Mouse (Mus musculus): Measurements from ENCODE around the gene Cfdp1. TPM values are rescaled to one million over a fixed set of nuclear protein-coding genes. Genes with fewer than 3 reads are reported as not detected.
A peak's percentile ranks its signal among the peaks of the same experiment; 100 is the strongest.

The Cfdp1 gene
- total and polyA plus RNA-seq, 2 experiments from 2014 or later: 24.9 to 170 TPM

DNA sequence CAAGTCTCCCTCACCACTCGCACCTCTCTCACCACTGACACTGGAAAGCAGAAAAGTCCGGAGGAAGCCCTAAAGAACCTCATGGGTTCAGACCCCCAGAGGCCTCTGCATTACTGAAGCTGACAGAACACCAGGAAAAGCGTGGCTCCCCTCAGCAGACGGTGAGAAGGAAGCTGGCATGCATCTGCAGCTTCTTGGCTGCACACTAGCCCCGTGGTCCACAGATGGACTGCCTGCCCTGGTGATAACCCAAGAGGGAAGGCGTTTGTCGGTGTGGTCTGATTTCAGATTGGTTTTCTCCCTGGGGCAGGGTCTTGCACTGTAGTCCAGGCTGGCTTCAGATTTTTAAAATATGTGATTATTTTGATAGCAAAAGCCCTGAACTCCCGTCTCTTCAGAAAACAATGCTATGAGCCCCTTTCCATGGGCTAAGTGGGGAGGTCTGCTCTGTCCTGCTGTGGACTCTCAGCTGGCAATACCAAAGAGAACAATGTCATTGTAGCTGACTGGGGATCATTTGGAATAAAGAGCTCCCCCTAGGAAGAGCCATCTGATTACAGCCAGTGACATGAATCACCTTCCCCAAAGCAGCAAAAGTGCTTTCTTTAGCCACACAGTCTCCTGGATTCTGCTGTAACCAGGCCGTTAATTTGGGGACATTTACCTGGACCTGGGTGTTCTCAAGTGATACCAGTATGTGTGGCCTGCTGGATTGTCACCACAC, 71.3 kb downstream of the Cfdp1 start:
- ATAC-seq: peak; percentile 27; the same call in 1 of the 2 replicates
- 0 out of 2 replicates have a peak overlapping the region, but pooled peaks have one; percentile 9 for H3K9ac ChIP-seq (replicated peaks; ENCODE audit: low read length)
- no peak overlapping the region for H3K4me3 ChIP-seq (ENCODE audit: low read length)
- peak overlapping the region; percentile 51; the same call in 1 of the 2 replicates for H3K27ac ChIP-seq
- H3K4me1 ChIP-seq (ENCODE audit: insufficient read depth, low read length): peaks cover 23% of the 10 kb centered on the region
- peak; percentile 33 for DNase-seq (ENCODE audit: low spot score)
- 42% methylated on average over 9 of the region's 9 CpGs for WGBS
- H3K27me3 ChIP-seq (ENCODE audit: insufficient read depth, low read length): no peaks in the 10 kb centered on the region
- peak; percentile 40 for TF ChIP-seq CTCF (IDR thresholded peaks at IDR 0.05; ENCODE audit: low read depth)
- H3K4me2 ChIP-seq (ENCODE audit: low read depth, low read length): no peak overlapping the region
- no peaks in the 10 kb centered on the region; the same call in 1 of the 2 replicates for H3K36me3 ChIP-seq (ENCODE audit: insufficient read depth, low read length)
- no peaks in the 10 kb centered on the region for H3K9me3 ChIP-seq (ENCODE audit: low read length)

DNA sequence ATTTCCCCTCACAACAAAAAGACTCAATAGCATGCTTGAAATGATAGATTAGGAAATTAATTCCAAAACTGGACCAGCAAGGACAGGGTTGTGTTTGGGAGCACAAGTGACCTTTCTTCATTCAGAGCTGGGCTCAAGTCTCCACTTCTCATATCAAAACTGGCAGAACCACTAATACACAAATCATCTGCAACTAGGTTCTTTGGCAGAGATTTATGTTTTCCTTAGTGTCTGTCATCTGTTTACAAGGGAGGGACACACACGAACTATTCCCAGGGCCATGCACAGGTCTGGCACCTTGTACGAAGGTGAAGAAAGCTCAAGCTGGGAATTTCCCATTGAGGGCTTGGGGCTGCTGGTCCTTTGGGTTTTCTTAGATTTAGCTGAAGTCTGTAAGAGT, 71.9 kb downstream of the Cfdp1 start:
- DNase-seq (ENCODE audit: low spot score): no peak

DNA sequence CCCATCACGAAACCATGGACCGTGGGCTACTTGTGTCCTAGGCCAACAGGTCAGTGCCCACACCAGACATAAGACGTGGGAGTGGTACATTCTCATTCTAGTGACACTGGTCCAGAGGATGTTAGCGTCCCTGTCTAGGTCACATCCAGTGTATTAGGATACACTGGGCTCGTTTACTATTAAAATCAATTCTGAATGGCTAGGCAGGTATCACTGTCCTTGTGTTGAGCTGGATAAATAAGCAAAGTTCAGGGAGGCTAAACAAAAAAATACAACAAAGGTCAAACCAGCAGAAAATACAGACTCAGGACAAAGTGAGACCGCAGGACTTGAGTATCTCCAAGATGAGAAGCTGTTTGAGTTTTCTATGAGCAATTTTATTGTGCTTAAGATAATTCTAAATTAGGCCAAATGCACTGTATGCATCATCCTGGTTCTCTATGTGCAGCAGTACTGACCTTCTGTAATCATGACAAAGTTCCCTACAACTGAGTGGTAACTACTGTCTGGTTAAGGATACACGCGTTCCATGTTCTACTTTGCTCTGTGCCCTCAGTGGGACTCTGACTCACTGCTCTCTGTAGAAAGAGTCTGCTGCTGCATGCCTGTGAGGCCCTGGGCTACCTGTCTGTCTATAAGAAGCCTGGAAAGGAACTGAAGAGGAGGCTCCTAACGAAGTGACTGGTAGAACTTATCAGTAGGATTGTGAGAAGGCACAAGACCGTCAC, 73.2 kb downstream of the Cfdp1 start:
- ATAC-seq: no peak
- no peaks in the 10 kb centered on the region; the same call in 1 of the 2 replicates for H3K36me3 ChIP-seq (ENCODE audit: insufficient read depth, low read length)
- DNase-seq (ENCODE audit: low spot score): no peak
- H3K4me2 ChIP-seq (ENCODE audit: low read depth, low read length): no peak overlapping the region
- peaks cover 6% of the 10 kb centered on the region; the same call in 1 of the 2 replicates for H3K4me1 ChIP-seq (ENCODE audit: insufficient read depth, low read length)
- TF ChIP-seq CTCF (IDR thresholded peaks at IDR 0.05; ENCODE audit: low read depth): no peak
- no peak overlapping the region for H3K4me3 ChIP-seq (ENCODE audit: low read length)
- WGBS: 92% methylated on average over 10 of the region's 10 CpGs
- no peaks in the 10 kb centered on the region for H3K27me3 ChIP-seq (ENCODE audit: insufficient read depth, low read length)
- H3K9me3 ChIP-seq (ENCODE audit: low read length): no peaks in the 10 kb centered on the region
- H3K9ac ChIP-seq (replicated peaks; ENCODE audit: low read length): no peak overlapping the region
- H3K27ac ChIP-seq: no peak overlapping the region

More for the DNA sequence above, 71.9 kb downstream of the Cfdp1 start:
- Histone ChIP-seq H3K9ac (replicated peaks; ENCODE audit: low read length) (no peak overlapping the region), H3K27me3 (ENCODE audit: insufficient read depth, low read length) (no peaks in the 10 kb centered on the region), H3K36me3 (ENCODE audit: insufficient read depth, low read length) (no peaks in the 10 kb centered on the region; the same call in 1 of the 2 replicates), H3K4me2 (ENCODE audit: low read depth, low read length) (no peak overlapping the region), H3K9me3 (ENCODE audit: low read length) (no peaks in the 10 kb centered on the region), H3K27ac (no peak overlapping the region), H3K4me3 (ENCODE audit: low read length) (no peak overlapping the region), H3K4me1 (ENCODE audit: insufficient read depth, low read length) (peaks cover 17% of the 10 kb centered on the region)
- no peak for ATAC-seq
- TF ChIP-seq CTCF (IDR thresholded peaks at IDR 0.05; ENCODE audit: low read depth): no peak
- WGBS: 76% methylated on average over 2 of the region's 2 CpGs

DNA sequence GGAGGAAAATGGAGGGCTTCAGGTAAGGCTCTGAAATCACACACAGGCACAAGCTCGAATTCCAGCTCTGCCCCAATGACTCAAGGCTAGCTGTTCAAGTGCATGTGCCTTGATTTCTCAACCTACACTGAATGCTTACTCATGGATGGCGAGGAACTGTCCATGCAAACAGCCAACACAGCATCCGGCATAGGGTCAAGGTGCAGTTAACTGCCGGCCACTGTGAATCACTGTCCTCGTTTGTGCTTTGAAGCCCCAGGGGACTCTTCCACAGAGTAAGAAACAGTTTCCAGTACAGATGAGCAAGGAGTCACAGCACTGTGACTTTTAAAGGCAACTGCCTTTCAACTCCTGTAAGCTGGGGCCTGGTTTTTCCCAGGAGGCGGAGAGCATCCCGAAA, 74.4 kb downstream of the Cfdp1 start:
- Histone ChIP-seq H3K9ac (replicated peaks; ENCODE audit: low read length) (no peak overlapping the region), H3K4me3 (ENCODE audit: low read length) (no peak overlapping the region), H3K4me2 (ENCODE audit: low read depth, low read length) (no peak overlapping the region), H3K36me3 (ENCODE audit: insufficient read depth, low read length) (no peaks in the 10 kb centered on the region; the same call in 1 of the 2 replicates), H3K9me3 (ENCODE audit: low read length) (no peaks in the 10 kb centered on the region), H3K27ac (no peak overlapping the region), H3K4me1 (ENCODE audit: insufficient read depth, low read length) (peaks cover 6% of the 10 kb centered on the region; the same call in 1 of the 2 replicates), H3K27me3 (ENCODE audit: insufficient read depth, low read length) (no peaks in the 10 kb centered on the region)
- DNase-seq (ENCODE audit: low spot score) (no peak), ATAC-seq (no peak)
- TF ChIP-seq CTCF (IDR thresholded peaks at IDR 0.05; ENCODE audit: low read depth): no peak
- 78% methylated on average over 7 of the region's 7 CpGs for WGBS

DNA sequence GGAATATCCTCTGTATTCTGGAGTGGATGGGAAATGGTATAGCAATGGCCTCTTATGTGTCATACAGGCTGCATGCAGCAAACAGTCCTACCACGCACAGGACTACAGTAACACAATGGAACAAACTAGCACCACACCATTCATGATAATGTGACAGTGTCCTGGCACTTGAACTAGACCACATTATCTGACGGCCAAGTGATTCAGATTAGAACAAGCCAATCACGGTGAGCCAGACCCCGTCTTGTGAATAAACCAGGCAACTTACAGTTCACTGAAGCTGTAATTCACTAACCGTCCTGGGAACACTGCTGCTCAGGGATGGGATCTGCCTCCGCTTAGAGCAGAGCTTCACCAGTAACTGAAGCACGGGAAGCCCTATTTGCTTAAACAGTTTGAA, 75.3 kb downstream of the Cfdp1 start:
- Histone ChIP-seq H3K4me1 (ENCODE audit: insufficient read depth, low read length) (peaks cover 6% of the 10 kb centered on the region; the same call in 1 of the 2 replicates), H3K4me3 (ENCODE audit: low read length) (no peak overlapping the region), H3K4me2 (ENCODE audit: low read depth, low read length) (no peak overlapping the region), H3K36me3 (ENCODE audit: insufficient read depth, low read length) (no peaks in the 10 kb centered on the region; the same call in 1 of the 2 replicates), H3K27ac (no peak overlapping the region), H3K9ac (replicated peaks; ENCODE audit: low read length) (no peak overlapping the region), H3K27me3 (ENCODE audit: insufficient read depth, low read length) (no peaks in the 10 kb centered on the region), H3K9me3 (ENCODE audit: low read length) (no peaks in the 10 kb centered on the region)
- 0 out of 2 replicates have a peak, but pooled peaks have one; percentile 12 for TF ChIP-seq CTCF (IDR thresholded peaks at IDR 0.05; ENCODE audit: low read depth)
- ATAC-seq (peak; percentile 49; the same call in 1 of the 2 replicates), DNase-seq (ENCODE audit: low spot score) (peak; percentile 15)
- WGBS: 46% methylated on average over 7 of the region's 7 CpGs

DNA sequence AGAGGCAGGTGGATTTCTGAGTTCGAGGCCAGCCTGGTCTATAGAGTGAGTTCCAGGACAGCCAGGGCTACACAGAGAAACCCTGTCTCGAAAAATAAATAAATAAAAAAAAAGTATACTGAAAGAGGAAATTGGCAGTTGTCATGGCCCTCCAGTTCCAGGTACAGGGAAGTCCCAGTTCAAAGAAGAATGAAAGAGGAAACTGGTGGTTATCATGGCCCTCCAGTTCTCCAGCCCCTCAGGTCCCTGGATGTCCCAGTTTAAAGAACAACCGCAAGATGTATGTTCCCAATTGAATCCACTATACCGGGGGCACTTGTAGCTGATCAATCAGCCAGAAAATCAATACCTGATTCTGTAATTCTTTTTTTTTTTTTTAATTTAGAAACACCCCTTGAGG, 77.6 kb downstream of the Cfdp1 start:
- no peak overlapping the region for H3K4me3 ChIP-seq (ENCODE audit: low read length)
- H3K9ac ChIP-seq (replicated peaks; ENCODE audit: low read length): no peak overlapping the region
- no peaks in the 10 kb centered on the region for H3K9me3 ChIP-seq (ENCODE audit: low read length)
- ATAC-seq (no peak), DNase-seq (ENCODE audit: low spot score) (no peak)
- 92% methylated on average over 4 of the region's 4 CpGs for WGBS
- H3K36me3 ChIP-seq (ENCODE audit: insufficient read depth, low read length): no peaks in the 10 kb centered on the region; the same call in 1 of the 2 replicates
- H3K27ac ChIP-seq: no peak overlapping the region
- H3K4me1 ChIP-seq (ENCODE audit: insufficient read depth, low read length): no peaks in the 10 kb centered on the region
- TF ChIP-seq CTCF (IDR thresholded peaks at IDR 0.05; ENCODE audit: low read depth): no peak
- H3K4me2 ChIP-seq (ENCODE audit: low read depth, low read length): no peak overlapping the region
- no peaks in the 10 kb centered on the region for H3K27me3 ChIP-seq (ENCODE audit: insufficient read depth, low read length)
